Mouse (Mus musculus): ENCODE data around the gene Uap1.

DNA sequence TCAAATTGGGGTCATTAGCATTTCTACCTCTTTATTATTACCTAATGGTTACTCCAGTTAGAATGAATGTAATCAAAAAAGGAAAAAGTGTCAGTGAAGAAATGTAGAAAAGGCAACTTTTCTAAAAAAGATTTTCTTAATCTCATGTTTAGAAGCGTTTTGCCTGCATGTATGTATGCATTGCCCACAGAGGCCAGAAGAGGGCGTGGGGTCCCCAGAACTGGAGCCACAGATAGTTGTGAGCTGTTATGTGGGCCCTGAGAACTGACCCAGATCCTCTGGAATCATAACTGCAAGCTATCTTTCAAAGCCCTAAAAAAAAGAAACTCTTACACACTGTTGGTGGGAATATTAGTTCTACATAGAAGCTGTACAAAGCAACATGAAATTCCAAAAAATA is 19.5 kb downstream of the Uap1 start:
- TF ChIP-seq CTCF (IDR thresholded peaks at IDR 0.05; ENCODE audit: insufficient read depth, low read length) (peak; percentile 13; the same call in 1 of the 2 replicates), POLR2A (IDR thresholded peaks at IDR 0.05; ENCODE audit: borderline replicate concordance, extremely low read depth, low read depth, low read length) (no peak)
